In the genomic region with DNA sequence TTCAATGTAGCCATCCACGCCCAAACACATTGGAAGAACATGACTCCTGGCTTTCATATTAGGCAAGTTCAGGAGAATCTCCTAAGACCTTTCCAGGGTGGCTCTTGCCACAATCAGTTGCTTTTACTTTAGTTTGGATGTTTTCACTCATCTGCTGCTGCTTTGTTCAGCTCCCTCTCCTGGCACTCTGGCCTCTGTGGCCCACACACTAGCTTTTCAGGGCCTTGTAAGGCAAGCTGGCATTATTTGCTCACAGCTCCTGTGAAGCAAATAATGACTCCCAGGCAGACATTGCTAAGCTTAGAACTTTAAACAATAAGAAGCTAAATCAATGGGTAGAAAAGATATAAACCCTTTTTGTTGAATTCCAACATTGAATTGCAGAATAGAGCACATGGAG, we compare ENCODE assay signal across 23 mouse cellular contexts.
DNase-seq lines count a peak whose midpoint lies in the region; ATAC-seq lines count a peak whose summit lies in the region.
"Had no signal": no experiment of that assay in that cellular context is flagged by ENCODE, and none has a peak within 500 bp of the region (broad histone marks: within the 10 kb centered on the region; RNA-seq: fewer than 3 reads in every experiment).

No protein-coding gene starts in this region.

- no peaks in the 10 kb centered on the region for H3K4me1 ChIP-seq in forebrain, embryonic 14.5 days (ENCODE audit: control insufficient read depth, insufficient read depth, low read length)
- 0 out of 2 replicates have a peak, but pooled peaks cover 4% of the 10 kb centered on the region for H3K4me1 ChIP-seq in forebrain, embryonic 12.5 days
- H3K4me1 ChIP-seq in midbrain, embryonic 11.5 days (ENCODE audit: control insufficient read depth, insufficient read depth, low read length) = peaks cover 5% of the 10 kb centered on the region
- H3K4me1 ChIP-seq in midbrain, embryonic 13.5 days (replicated peaks) = 0 out of 2 replicates have a peak, but pooled peaks cover 5% of the 10 kb centered on the region
- H3K4me1 ChIP-seq: embryonic facial prominence, embryonic 13.5 days; heart, embryonic 13.5 days; intestine, embryonic 15.5 days had no signal

- peak; percentile 2 to 10 for DNase-seq in cerebellum, postnatal 10 days
- no peak for DNase-seq in cerebellum, postnatal 4 days (ENCODE audit: low spot score in 2 of 2)
- peak; percentile 13 for DNase-seq in forebrain, embryonic 14.5 days (ENCODE audit: low spot score)
- no peak for DNase-seq in midbrain, embryonic 11.5 days (ENCODE audit: low spot score, missing footprints)
- no peak for DNase-seq in ovary, postnatal 10 days (ENCODE audit: low spot score)
- DNase-seq: adrenal gland, adult 8-10 months; adrenal gland, postnatal 36 days; B cell, adult 2 months; cerebellum, adult 11 months; cerebellum, adult 8-10 months; cerebellum, postnatal 25 days; gastrocnemius, postnatal 36 days; heart, adult 11 months; heart, postnatal 4 days; kidney, adult 18-20 months had no signal

- H3K36me3 ChIP-seq in forebrain, embryonic 14.5 days (ENCODE audit: control insufficient read depth, insufficient read depth, low read length) = no peaks in the 10 kb centered on the region
- H3K36me3 ChIP-seq in forebrain, embryonic 12.5 days (replicated peaks) = no peaks in the 10 kb centered on the region
- no peaks in the 10 kb centered on the region for H3K36me3 ChIP-seq in midbrain, embryonic 11.5 days (ENCODE audit: control insufficient read depth, insufficient read depth, low read length)
- H3K36me3 ChIP-seq in midbrain, embryonic 13.5 days = no peaks in the 10 kb centered on the region
- H3K36me3 ChIP-seq: embryonic facial prominence, embryonic 13.5 days; G1E; heart, embryonic 13.5 days; intestine, embryonic 15.5 days had no signal

- no peak overlapping the region for H3K9ac ChIP-seq in forebrain, embryonic 14.5 days (ENCODE audit: low read length)
- no peak overlapping the region for H3K9ac ChIP-seq in forebrain, embryonic 12.5 days
- H3K9ac ChIP-seq in midbrain, embryonic 11.5 days (ENCODE audit: low read length) = no peak overlapping the region
- no peak overlapping the region for H3K9ac ChIP-seq in midbrain, embryonic 13.5 days (replicated peaks)
- H3K9ac ChIP-seq: embryonic facial prominence, embryonic 13.5 days; heart, embryonic 13.5 days; hindbrain, embryonic 14.5 days; intestine, embryonic 15.5 days had no signal

- H3K9me3 ChIP-seq in forebrain, embryonic 14.5 days (replicated peaks; ENCODE audit: control insufficient read depth, low read length) = no peaks in the 10 kb centered on the region
- H3K9me3 ChIP-seq in forebrain, embryonic 12.5 days = no peaks in the 10 kb centered on the region
- H3K9me3 ChIP-seq in midbrain, embryonic 11.5 days (ENCODE audit: control insufficient read depth, low read length) = no peaks in the 10 kb centered on the region
- H3K9me3 ChIP-seq in midbrain, embryonic 13.5 days = no peaks in the 10 kb centered on the region
- H3K9me3 ChIP-seq: embryonic facial prominence, embryonic 13.5 days; G1E; heart, embryonic 13.5 days; intestine, embryonic 15.5 days had no signal

- no peak overlapping the region for H3K27ac ChIP-seq in forebrain, embryonic 14.5 days (ENCODE audit: low read depth, low read length)
- H3K27ac ChIP-seq in forebrain, embryonic 12.5 days = no peak overlapping the region
- no peak overlapping the region; the same call in 1 of the 2 replicates for H3K27ac ChIP-seq in midbrain, embryonic 11.5 days (ENCODE audit: low read depth, low read length)
- no peak overlapping the region for H3K27ac ChIP-seq in midbrain, embryonic 13.5 days
- H3K27ac ChIP-seq: embryonic facial prominence, embryonic 13.5 days; heart, embryonic 13.5 days; hindbrain, embryonic 14.5 days; intestine, embryonic 15.5 days had no signal

- H3K27me3 ChIP-seq in forebrain, embryonic 14.5 days (replicated peaks; ENCODE audit: control insufficient read depth, insufficient read depth, low read length) = no peaks in the 10 kb centered on the region
- H3K27me3 ChIP-seq in forebrain, embryonic 12.5 days = no peaks in the 10 kb centered on the region
- H3K27me3 ChIP-seq in midbrain, embryonic 11.5 days (ENCODE audit: control insufficient read depth, insufficient read depth, low read length) = no peaks in the 10 kb centered on the region
- no peaks in the 10 kb centered on the region for H3K27me3 ChIP-seq in midbrain, embryonic 13.5 days
- H3K27me3 ChIP-seq: embryonic facial prominence, embryonic 13.5 days; heart, embryonic 13.5 days; intestine, embryonic 15.5 days had no signal

- WGBS in forebrain, embryonic 14.5 days = 69% methylated on average over 1 of the region's 1 CpGs
- WGBS in forebrain, embryonic 12.5 days = 42% methylated on average over 1 of the region's 1 CpGs
- WGBS in midbrain, embryonic 11.5 days = 60% methylated on average over 1 of the region's 1 CpGs
- 56% methylated on average over 1 of the region's 1 CpGs for WGBS in midbrain, embryonic 13.5 days

- H3K4me2 ChIP-seq in forebrain, embryonic 14.5 days (ENCODE audit: low read length) = no peak overlapping the region
- no peak overlapping the region for H3K4me2 ChIP-seq in forebrain, embryonic 12.5 days
- no peak overlapping the region for H3K4me2 ChIP-seq in midbrain, embryonic 11.5 days
- no peak overlapping the region for H3K4me2 ChIP-seq in midbrain, embryonic 13.5 days (replicated peaks)
- H3K4me2 ChIP-seq: embryonic facial prominence, embryonic 13.5 days; heart, embryonic 13.5 days; hindbrain, embryonic 14.5 days; intestine, embryonic 15.5 days had no signal

- no peak for ATAC-seq in forebrain, embryonic 14.5 days
- ATAC-seq in forebrain, embryonic 12.5 days (ENCODE audit: low FRiP score) = no peak
- ATAC-seq in midbrain, embryonic 11.5 days (ENCODE audit: low FRiP score) = peak; percentile 73
- ATAC-seq in midbrain, embryonic 13.5 days = no peak
- ATAC-seq: CD4-positive, CD25-positive, alpha-beta regulatory T cell, adult 4 months; intestine, embryonic 15.5 days had no signal

- H3K4me3 ChIP-seq in forebrain, embryonic 14.5 days (ENCODE audit: low read depth, low read length) = no peak overlapping the region
- no peak overlapping the region for H3K4me3 ChIP-seq in forebrain, embryonic 12.5 days (replicated peaks)
- no peak overlapping the region for H3K4me3 ChIP-seq in midbrain, embryonic 11.5 days (ENCODE audit: low read depth, low read length)
- no peak overlapping the region for H3K4me3 ChIP-seq in midbrain, embryonic 13.5 days (replicated peaks)
- H3K4me3 ChIP-seq: embryonic facial prominence, embryonic 13.5 days; heart, embryonic 13.5 days; intestine, embryonic 15.5 days had no signal

Comparison
In these comparisons a context has a peak if more than half of its experiments do, and no peak if none do; other contexts are left out.
1. DNase-seq: peak in cerebellum, postnatal 10 days (2 of 2) and forebrain, embryonic 14.5 days (single experiment); none in cerebellum, postnatal 4 days (0 of 2), midbrain, embryonic 11.5 days (single experiment) and ovary, postnatal 10 days (single experiment).